Mouse (Mus musculus) cerebellum, adult 9-11 months (tissue): Measurements from ENCODE around the gene Tmem179b.
A peak's percentile ranks its signal among the peaks of the same experiment; 100 is the strongest.

Experiments used
- DNase-seq: peaks from one replicate; pipeline ENCODE4 v3.0.0; 2022

The Tmem179b gene

GRCm38 (mm10) chr19:8727495-8728114 lies 46.7 kb downstream of the Tmem179b start:
- DNase-seq: no peak

- DNase-seq: no peak
Observed at GRCm38 (mm10) chr19:8726609-8727390, 47.5 kb downstream of the Tmem179b start.

- no peak for DNase-seq
Observed at GRCm38 (mm10) chr19:8725081-8725613, 49.1 kb downstream of the Tmem179b start.

DNA sequence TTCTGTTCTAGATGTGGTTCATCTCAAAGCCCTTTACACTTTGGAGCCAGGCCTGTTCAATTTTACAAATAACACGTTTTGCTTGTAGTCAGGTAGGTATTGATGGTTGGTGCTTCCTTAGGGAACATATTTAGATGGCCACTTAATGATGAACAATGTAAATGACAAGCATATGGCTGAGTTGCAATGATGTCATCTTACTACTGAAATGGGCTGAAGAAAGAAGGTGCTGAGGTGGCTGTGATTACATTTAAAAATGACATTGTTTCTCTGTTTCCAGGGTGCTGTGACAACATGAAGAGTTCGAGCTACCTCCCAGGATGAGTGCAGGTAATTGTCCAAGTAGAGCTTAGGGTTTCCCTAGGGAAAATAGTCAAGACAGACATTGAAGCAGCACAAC lies 49.9 kb downstream of the Tmem179b start:
- no peak for DNase-seq

GRCm38 (mm10) chr19:8723574-8724346 lies 50.5 kb downstream of the Tmem179b start:
- DNase-seq: no peak

DNA sequence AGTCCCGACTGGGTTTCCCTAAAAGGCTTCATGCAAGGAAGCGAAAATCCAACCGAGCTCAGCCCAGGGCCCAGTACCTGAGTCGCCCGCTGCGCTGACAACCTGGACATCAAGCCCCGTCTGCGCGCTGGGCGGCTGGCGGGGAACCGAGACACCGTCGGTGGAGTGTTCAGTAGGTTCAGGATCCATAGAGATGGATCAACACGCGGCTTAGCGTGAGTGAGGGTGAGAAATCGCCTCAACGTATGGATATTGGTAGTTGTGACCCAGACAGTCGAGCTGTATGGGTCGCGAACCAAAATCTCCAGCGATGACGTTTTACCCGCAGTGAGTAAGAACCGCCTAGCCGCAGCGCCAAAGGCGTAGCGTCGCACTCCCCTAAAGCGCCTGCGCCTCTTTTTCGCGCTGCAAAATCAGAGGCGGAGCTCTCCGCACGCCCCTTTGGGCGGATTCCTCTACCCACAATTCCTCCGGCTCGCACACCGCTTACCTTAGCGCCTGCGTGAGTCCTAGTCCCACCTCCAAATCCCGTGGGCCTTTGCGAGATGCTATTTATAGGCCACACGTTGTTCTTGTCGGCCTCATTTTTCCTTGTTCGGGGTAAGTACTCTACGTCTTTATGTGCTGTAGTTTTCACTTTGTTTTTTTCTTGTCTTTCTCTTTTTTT lies 51.2 kb downstream of the Tmem179b start, which contains the start of gene Slc3a2:
Slc3a2 (minus strand) TSS at position 463 of the 667 bp plus-strand sequence.
- peak; percentile 99 for DNase-seq

DNA sequence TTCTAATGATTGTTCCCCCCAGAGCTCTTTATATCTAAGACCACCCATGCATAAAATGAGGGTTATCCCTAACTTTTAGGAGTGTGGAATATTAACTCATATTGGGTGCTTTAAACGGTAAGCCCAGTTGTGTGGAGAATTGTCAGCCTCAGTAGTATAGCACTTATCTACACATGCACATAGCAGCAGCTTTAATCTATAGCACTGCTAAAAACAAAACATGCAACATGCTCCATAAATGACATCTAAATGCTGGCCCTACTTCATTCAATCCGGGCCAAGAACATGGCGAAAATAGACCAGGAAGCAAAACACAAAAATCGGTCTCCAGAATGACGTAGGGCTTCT lies 51.7 kb downstream of the Tmem179b start:
- DNase-seq: no peak
